23 mouse cellular contexts compared by ENCODE assay signal in genomic region chr6:84946569-84946968, GRCm38 (mm10).
A peak's percentile ranks its signal among the peaks of the same experiment; 100 is the strongest.
DNase-seq lines count a peak whose midpoint lies in the region; ATAC-seq and TF ChIP-seq lines count a peak whose summit lies in the region.
"Had no signal": no experiment of that assay in that cellular context is flagged by ENCODE, and none has a peak within 500 bp of the region (broad histone marks: within the 10 kb centered on the region; RNA-seq: fewer than 3 reads in every experiment).

No protein-coding gene starts in this region.

- ATAC-seq in forebrain, embryonic 12.5 days (ENCODE audit: low FRiP score), result peak; percentile 70; the same call in 1 of the 2 replicates
- no peak for ATAC-seq in hindbrain, postnatal 0 days
- ATAC-seq in hindbrain, embryonic 12.5 days (ENCODE audit: low FRiP score), result no peak
- ATAC-seq in forebrain, embryonic 14.5 days, result peak; percentile 91
- ATAC-seq in heart, embryonic 11.5 days (replicated peaks; ENCODE audit: insufficient number of reproducible peaks, low FRiP score, low TSS enrichment), result no peak
- ATAC-seq: CD4-positive, CD25-positive, alpha-beta regulatory T cell, adult 4 months had no signal

- H3K4me2 ChIP-seq in forebrain, embryonic 12.5 days, result no peak overlapping the region
- no peak overlapping the region for H3K4me2 ChIP-seq in hindbrain, postnatal 0 days (ENCODE audit: low read depth, low read length)
- H3K4me2 ChIP-seq in hindbrain, embryonic 12.5 days (replicated peaks), result no peak overlapping the region
- H3K4me2 ChIP-seq in forebrain, embryonic 14.5 days (ENCODE audit: low read length), result no peak overlapping the region
- H3K4me2 ChIP-seq in heart, embryonic 11.5 days, result no peak overlapping the region
- H3K4me2 ChIP-seq: embryonic facial prominence, embryonic 15.5 days; heart, embryonic 13.5 days; hindbrain, embryonic 15.5 days had no signal

- H3K27ac ChIP-seq in forebrain, embryonic 12.5 days, result 0 out of 2 replicates have a peak overlapping the region, but pooled peaks have one; percentile 46
- no peak overlapping the region for H3K27ac ChIP-seq in forebrain, embryonic 10.5 days
- no peak overlapping the region for H3K27ac ChIP-seq in hindbrain, postnatal 0 days
- H3K27ac ChIP-seq in hindbrain, embryonic 12.5 days, result no peak overlapping the region
- no peak overlapping the region for H3K27ac ChIP-seq in forebrain, embryonic 14.5 days (ENCODE audit: low read depth, low read length)
- no peak overlapping the region for H3K27ac ChIP-seq in heart, embryonic 11.5 days (ENCODE audit: low read depth, low read length)
- H3K27ac ChIP-seq: embryonic facial prominence, embryonic 15.5 days; gastrocnemius, adult 2 months; heart, embryonic 13.5 days; hindbrain, embryonic 15.5 days had no signal

- H3K9ac ChIP-seq in forebrain, embryonic 12.5 days, result no peak overlapping the region
- no peak overlapping the region for H3K9ac ChIP-seq in hindbrain, postnatal 0 days (replicated peaks; ENCODE audit: low read length)
- no peak overlapping the region for H3K9ac ChIP-seq in hindbrain, embryonic 12.5 days
- H3K9ac ChIP-seq in forebrain, embryonic 14.5 days (ENCODE audit: low read length), result no peak overlapping the region
- no peak overlapping the region for H3K9ac ChIP-seq in heart, embryonic 11.5 days (ENCODE audit: low read depth, low read length)
- H3K9ac ChIP-seq: embryonic facial prominence, embryonic 15.5 days; heart, embryonic 13.5 days; hindbrain, embryonic 15.5 days had no signal

- H3K36me3 ChIP-seq in forebrain, embryonic 12.5 days (replicated peaks), result no peaks in the 10 kb centered on the region
- no peaks in the 10 kb centered on the region for H3K36me3 ChIP-seq in forebrain, embryonic 10.5 days (replicated peaks)
- no peaks in the 10 kb centered on the region for H3K36me3 ChIP-seq in hindbrain, postnatal 0 days (ENCODE audit: insufficient read depth, low read length)
- H3K36me3 ChIP-seq in hindbrain, embryonic 12.5 days, result no peaks in the 10 kb centered on the region
- no peaks in the 10 kb centered on the region for H3K36me3 ChIP-seq in forebrain, embryonic 14.5 days (ENCODE audit: control insufficient read depth, insufficient read depth, low read length)
- H3K36me3 ChIP-seq in heart, embryonic 11.5 days (ENCODE audit: control insufficient read depth, insufficient read depth, low read length), result no peaks in the 10 kb centered on the region
- H3K36me3 ChIP-seq: embryonic facial prominence, embryonic 15.5 days; G1E; heart, embryonic 13.5 days; hindbrain, embryonic 15.5 days had no signal

- 37% methylated on average over 3 of the region's 3 CpGs for WGBS in forebrain, embryonic 12.5 days
- 84% methylated on average over 3 of the region's 3 CpGs for WGBS in forebrain, embryonic 10.5 days
- 35% methylated on average over 3 of the region's 3 CpGs for WGBS in hindbrain, postnatal 0 days
- WGBS in hindbrain, embryonic 12.5 days, result 60% methylated on average over 3 of the region's 3 CpGs
- WGBS in forebrain, embryonic 14.5 days, result 13% methylated on average over 3 of the region's 3 CpGs
- WGBS in heart, embryonic 11.5 days (ENCODE audit: insufficient replicate concordance), result 66% methylated on average over 3 of the region's 3 CpGs

- peaks cover 3% of the 10 kb centered on the region; the same call in 1 of the 2 replicates for H3K4me1 ChIP-seq in forebrain, embryonic 12.5 days
- no peaks in the 10 kb centered on the region for H3K4me1 ChIP-seq in forebrain, embryonic 10.5 days
- H3K4me1 ChIP-seq in hindbrain, postnatal 0 days (ENCODE audit: insufficient read depth, low read length), result no peaks in the 10 kb centered on the region
- no peaks in the 10 kb centered on the region for H3K4me1 ChIP-seq in hindbrain, embryonic 12.5 days
- H3K4me1 ChIP-seq in forebrain, embryonic 14.5 days (ENCODE audit: control insufficient read depth, insufficient read depth, low read length), result 0 out of 2 replicates have a peak, but pooled peaks cover 4% of the 10 kb centered on the region
- no peaks in the 10 kb centered on the region for H3K4me1 ChIP-seq in heart, embryonic 11.5 days (ENCODE audit: control insufficient read depth, insufficient read depth, low read length)
- H3K4me1 ChIP-seq: embryonic facial prominence, embryonic 15.5 days; hindbrain, embryonic 15.5 days had no signal

- DNase-seq in forebrain, embryonic 10.5 days (ENCODE audit: extremely low spot score, low spot score), result no peak
- DNase-seq in hindbrain, postnatal 0 days (ENCODE audit: low spot score), result peak; percentile 26
- DNase-seq in forebrain, embryonic 14.5 days (ENCODE audit: low spot score), result peak; percentile 88
- DNase-seq in retina, embryonic 14.5 days (ENCODE audit: low spot score), result peak; percentile 55
- no peak for DNase-seq in cerebellum, postnatal 36 days
- DNase-seq: adrenal gland, postnatal 14 days; B cell, adult 2 months; cerebellum, adult 18-20 months; cerebellum, adult 9-11 months; embryo, embryonic 11 days; gastrocnemius, adult 2 months; gastrocnemius, postnatal 25 days; heart, postnatal 36 days; kidney, adult 11 months had no signal

- TF ChIP-seq CTCF in hindbrain, postnatal 0 days (IDR thresholded peaks at IDR 0.05; ENCODE audit: low read depth), result no peak

- no peaks in the 10 kb centered on the region for H3K9me3 ChIP-seq in forebrain, embryonic 12.5 days
- no peaks in the 10 kb centered on the region for H3K9me3 ChIP-seq in forebrain, embryonic 10.5 days
- H3K9me3 ChIP-seq in hindbrain, postnatal 0 days (ENCODE audit: low read length), result no peaks in the 10 kb centered on the region
- no peaks in the 10 kb centered on the region for H3K9me3 ChIP-seq in hindbrain, embryonic 12.5 days (replicated peaks)
- H3K9me3 ChIP-seq in forebrain, embryonic 14.5 days (replicated peaks; ENCODE audit: control insufficient read depth, low read length), result no peaks in the 10 kb centered on the region
- no peaks in the 10 kb centered on the region for H3K9me3 ChIP-seq in heart, embryonic 11.5 days (replicated peaks; ENCODE audit: control insufficient read depth, low read length)
- H3K9me3 ChIP-seq: embryonic facial prominence, embryonic 15.5 days; G1E; heart, embryonic 13.5 days; hindbrain, embryonic 15.5 days had no signal

- no peak overlapping the region for H3K4me3 ChIP-seq in forebrain, embryonic 12.5 days (replicated peaks)
- H3K4me3 ChIP-seq in forebrain, embryonic 10.5 days, result no peak overlapping the region
- no peak overlapping the region for H3K4me3 ChIP-seq in hindbrain, postnatal 0 days (ENCODE audit: low read length)
- no peak overlapping the region for H3K4me3 ChIP-seq in hindbrain, embryonic 12.5 days
- H3K4me3 ChIP-seq in forebrain, embryonic 14.5 days (ENCODE audit: low read depth, low read length), result no peak overlapping the region
- no peak overlapping the region for H3K4me3 ChIP-seq in heart, embryonic 11.5 days (ENCODE audit: low read depth, low read length)
- H3K4me3 ChIP-seq: embryonic facial prominence, embryonic 15.5 days; erythroblast, embryonic 14.5 days; gastrocnemius, adult 2 months; heart, embryonic 13.5 days; hindbrain, embryonic 15.5 days had no signal

- H3K27me3 ChIP-seq in forebrain, embryonic 12.5 days, result no peaks in the 10 kb centered on the region
- H3K27me3 ChIP-seq in forebrain, embryonic 10.5 days (ENCODE audit: poor library complexity, severe bottlenecking), result no peaks in the 10 kb centered on the region
- H3K27me3 ChIP-seq in hindbrain, postnatal 0 days (ENCODE audit: insufficient read depth, low read length), result no peaks in the 10 kb centered on the region
- no peaks in the 10 kb centered on the region for H3K27me3 ChIP-seq in hindbrain, embryonic 12.5 days
- no peaks in the 10 kb centered on the region for H3K27me3 ChIP-seq in forebrain, embryonic 14.5 days (replicated peaks; ENCODE audit: control insufficient read depth, insufficient read depth, low read length)
- no peaks in the 10 kb centered on the region for H3K27me3 ChIP-seq in heart, embryonic 11.5 days (ENCODE audit: control insufficient read depth, insufficient read depth, low read length)
- H3K27me3 ChIP-seq: embryonic facial prominence, embryonic 15.5 days; heart, embryonic 13.5 days; hindbrain, embryonic 15.5 days had no signal

Comparison
In these comparisons a context has a peak if more than half of its experiments do, and no peak if none do; other contexts are left out.
1. DNase-seq: peak in hindbrain, postnatal 0 days (single experiment), forebrain, embryonic 14.5 days (single experiment) and retina, embryonic 14.5 days (single experiment); none in forebrain, embryonic 10.5 days (single experiment) and cerebellum, postnatal 36 days (0 of 2).
2. ATAC-seq: peak in forebrain, embryonic 12.5 days (single experiment) and forebrain, embryonic 14.5 days (single experiment); none in hindbrain, postnatal 0 days (single experiment), hindbrain, embryonic 12.5 days (single experiment) and heart, embryonic 11.5 days (single experiment).